Mouse (Mus musculus) mammary gland, adult 2 months (tissue): ENCODE measurements around the gene Syce3. TPM values are rescaled to one million over a fixed set of nuclear protein-coding genes. Genes with fewer than 3 reads are reported as not detected.

ENCODE experiments used
- polyA plus RNA-seq: library from polyadenylated mRNA; depleted of rRNA; stranded (reverse); fragments of >200 nt; gene quantifications from 2 replicates; pipeline ENCODE4 v1.2.3, GENCODE M21; 2012; ENCODE audit warnings: low replicate concordance; rRNA removed

Syce3 gene
- polyA plus RNA-seq, result not detected in 2 replicates

DNA sequence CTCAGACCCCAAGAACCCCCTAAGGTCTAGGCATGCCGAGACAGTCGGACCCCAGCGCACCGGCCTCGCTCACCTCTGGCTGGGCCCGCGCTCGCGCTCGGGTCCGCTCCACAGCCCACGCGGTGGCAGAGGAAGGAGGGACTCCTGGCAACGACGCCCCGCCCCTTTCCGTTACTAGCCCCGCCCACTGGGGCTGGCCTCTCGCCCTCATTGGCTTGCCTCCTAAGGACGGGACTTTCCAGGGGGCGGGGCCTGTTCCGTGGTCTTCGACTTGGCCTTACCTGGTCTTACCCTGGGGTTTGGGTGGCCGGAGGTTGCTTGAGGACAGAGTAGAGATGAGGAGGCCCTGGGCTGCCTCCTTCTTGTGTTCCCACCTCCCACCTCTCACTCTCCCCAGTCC lies at the start of gene Syce3:
Gene Syce3 (minus strand): TSS at position 386 of the 400 bp plus-strand sequence.

GRCm38 (mm10) chr15:89453865-89454478 lies 43.7 kb upstream of the Syce3 start, which contains the start of gene Mapk8ip2:
Mapk8ip2 (plus strand) TSS chr15:89453913.

GRCm38 (mm10) chr15:89429352-89430221 lies 19.3 kb upstream of the Syce3 start, which contains the start of the genes C730034F03Rik, Gm44502 and Chkb:
C730034F03Rik (plus strand) TSS chr15:89429589.
Gm44502 (minus strand) TSS chr15:89429696.
Chkb (minus strand) TSS chr15:89429908.

DNA sequence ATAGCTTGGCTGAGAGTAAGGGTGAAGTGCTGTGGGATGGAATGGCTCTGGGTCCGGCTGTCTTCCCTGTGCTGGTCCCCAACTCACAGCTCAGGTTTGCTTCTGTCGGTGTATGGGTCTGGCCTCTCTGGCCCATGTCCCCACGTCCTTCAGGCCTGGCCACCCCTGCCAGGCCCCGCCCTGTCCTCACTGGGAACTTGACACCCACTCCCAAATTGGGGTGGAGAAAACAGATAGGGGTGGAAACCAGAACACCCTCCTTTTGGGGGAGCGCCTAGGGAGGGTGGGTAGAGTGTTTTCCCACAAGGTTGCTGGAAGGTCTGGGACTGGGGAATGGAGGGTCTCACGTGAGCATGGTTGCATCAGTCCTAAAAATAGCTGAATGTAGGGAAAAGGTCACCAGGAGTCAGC lies 15.4 kb upstream of the Syce3 start, which contains the start of gene Cpt1b:
Gene Cpt1b (minus strand): TSS at position 153 of the 411 bp plus-strand sequence.

GRCm38 (mm10) chr15:89384617-89385016 lies 25.7 kb downstream of the Syce3 start, which contains the start of gene Klhdc7b:
Klhdc7b (plus strand) TSS chr15:89384917.

GRCm38 (mm10) chr15:89378831-89379401 lies 31.4 kb downstream of the Syce3 start, which contains the start of gene Odf3b:
Odf3b (minus strand) TSS chr15:89379282.

GRCm38 (mm10) chr15:89376957-89377356 lies 33.3 kb downstream of the Syce3 start, which contains the start of gene Tymp:
Tymp (minus strand) TSS chr15:89377039.

GRCm38 (mm10) chr15:89373762-89374248 lies 36.5 kb downstream of the Syce3 start, which contains the start of gene Sco2:
Sco2 (minus strand) TSS chr15:89373846.

GRCm38 (mm10) chr15:89355241-89356187 lies 54.8 kb downstream of the Syce3 start, which contains the start of the genes Lmf2 and Ncaph2:
Lmf2 (minus strand) TSS chr15:89355659.
Ncaph2 (plus strand) TSS chr15:89355719.

Other genes with a start within 250 kb of the Syce3 start
- 106 and 146 TPM in 2 replicates for gene Plxnb2, start 229.7 kb downstream of the Syce3 start, polyA plus RNA-seq
- gene Dennd6b, start 214.0 kb downstream of the Syce3 start, polyA plus RNA-seq, result 23.7 and 25.8 TPM in 2 replicates
- gene Ppp6r2, start 198.9 kb downstream of the Syce3 start, polyA plus RNA-seq, result 133 and 457 TPM in 2 replicates
- 309 and 314 TPM in 2 replicates for gene Sbf1, start 95.2 kb downstream of the Syce3 start, polyA plus RNA-seq
- gene Adm2, start 87.8 kb downstream of the Syce3 start, polyA plus RNA-seq, result 1.6 and 3.6 TPM in 2 replicates
- gene Miox, start 76.1 kb downstream of the Syce3 start, polyA plus RNA-seq, result 0.23 and 0.49 TPM in 2 replicates
- gene Lmf2, start 54.8 kb downstream of the Syce3 start, polyA plus RNA-seq, result 51.5 and 67.3 TPM in 2 replicates
- 133 and 153 TPM in 2 replicates for gene Ncaph2, start 54.8 kb downstream of the Syce3 start, polyA plus RNA-seq
- 38.4 and 47.4 TPM in 2 replicates for gene Sco2, start 36.7 kb downstream of the Syce3 start, polyA plus RNA-seq
- gene Tymp, start 33.5 kb downstream of the Syce3 start, polyA plus RNA-seq, result 1.5 and 10.2 TPM in 2 replicates
- 5.0 TPM in 2 replicates for gene Odf3b, start 31.2 kb downstream of the Syce3 start, polyA plus RNA-seq
- gene Klhdc7b, start 25.6 kb downstream of the Syce3 start, polyA plus RNA-seq, result 0.02 TPM in 1 of 2 replicates, not detected in the other
- gene Cpt1b, start 15.4 kb upstream of the Syce3 start, polyA plus RNA-seq, result 40.4 and 302 TPM in 2 replicates
- 0.65 and 1.2 TPM in 2 replicates for gene C730034F03Rik, start 19.1 kb upstream of the Syce3 start, polyA plus RNA-seq
- gene Gm44502, start 19.2 kb upstream of the Syce3 start, polyA plus RNA-seq, result 1.0 and 5.6 TPM in 2 replicates
- 59.4 and 73.3 TPM in 2 replicates for gene Chkb, start 19.4 kb upstream of the Syce3 start, polyA plus RNA-seq
- gene Mapk8ip2, start 43.4 kb upstream of the Syce3 start, polyA plus RNA-seq, result 0.07 and 0.10 TPM in 2 replicates
- gene Arsa, start 66.9 kb upstream of the Syce3 start, polyA plus RNA-seq, result 60.5 and 78.3 TPM in 2 replicates
- gene Shank3, start 89.1 kb upstream of the Syce3 start, polyA plus RNA-seq, result 29.5 and 55.8 TPM in 2 replicates
- gene Acr, start 157.8 kb upstream of the Syce3 start, polyA plus RNA-seq, result 1.1 and 2.2 TPM in 2 replicates
- gene Rabl2, start 181.4 kb upstream of the Syce3 start, polyA plus RNA-seq, result 6.1 and 15.3 TPM in 2 replicates